In genomic region chr16:37706242-37706923, GRCm38 (mm10) we compare ENCODE assay signal across 29 mouse cellular contexts. TPM values are rescaled to one million over a fixed set of nuclear protein-coding genes. Genes with fewer than 3 reads are reported as not detected.
DNase-seq lines count a peak whose midpoint lies in the region; ATAC-seq and TF ChIP-seq lines count a peak whose summit lies in the region.
"Had no signal": no experiment of that assay in that cellular context is flagged by ENCODE, and none has a peak within 500 bp of the region (broad histone marks: within the 10 kb centered on the region; RNA-seq: fewer than 3 reads in every experiment).

No protein-coding gene starts in this region.

- H3K4me3 ChIP-seq in forebrain, embryonic 12.5 days (replicated peaks): no peak overlapping the region
- no peak overlapping the region for H3K4me3 ChIP-seq in forebrain, embryonic 13.5 days
- H3K4me3 ChIP-seq in midbrain, embryonic 11.5 days (ENCODE audit: low read depth, low read length): no peak overlapping the region
- H3K4me3 ChIP-seq in midbrain, embryonic 10.5 days: no peak overlapping the region
- no peak overlapping the region for H3K4me3 ChIP-seq in midbrain, embryonic 13.5 days (replicated peaks)
- H3K4me3 ChIP-seq in cerebellum, adult 2 months (replicated peaks; ENCODE audit: insufficient read depth, low read depth, low read length): no peak overlapping the region
- no peak overlapping the region for H3K4me3 ChIP-seq in kidney, embryonic 15.5 days (replicated peaks)
- H3K4me3 ChIP-seq: embryonic facial prominence, embryonic 10.5 days; embryonic facial prominence, embryonic 15.5 days; gastrocnemius, adult 2 months; heart, adult 2 months; heart, embryonic 12.5 days; hindbrain, embryonic 15.5 days; limb, embryonic 12.5 days; lung, embryonic 15.5 days had no signal

- DNase-seq in midbrain, embryonic 11.5 days (ENCODE audit: low spot score, missing footprints): no peak
- DNase-seq in midbrain, embryonic 10.5 days (ENCODE audit: low spot score): no peak
- peak; percentile 35 for DNase-seq in brain, adult 2 months (ENCODE audit: low read depth, low spot score)
- no peak for DNase-seq in cerebellum, adult 2 months
- DNase-seq: adrenal gland, adult 8-10 months; cerebellum, adult 11 months; cerebellum, postnatal 10 days; gastrocnemius, adult 2 months; gastrocnemius, postnatal 36 days; heart, adult 2 months; kidney, adult 2 months; kidney, postnatal 4 days; layer of hippocampus, adult 9-11 months; right cerebral cortex, postnatal 14 days; spleen, adult 18-20 months; thymus, postnatal 14 days had no signal

- H3K27ac ChIP-seq in forebrain, embryonic 12.5 days: no peak overlapping the region
- no peak overlapping the region for H3K27ac ChIP-seq in forebrain, embryonic 13.5 days
- no peak overlapping the region for H3K27ac ChIP-seq in midbrain, embryonic 11.5 days (ENCODE audit: low read depth, low read length)
- no peak overlapping the region; the same call in 1 of the 2 replicates for H3K27ac ChIP-seq in midbrain, embryonic 10.5 days (replicated peaks)
- H3K27ac ChIP-seq in midbrain, embryonic 13.5 days: peak overlapping the region; percentile 63; the same call in 1 of the 2 replicates
- H3K27ac ChIP-seq in cerebellum, adult 2 months (ENCODE audit: insufficient read depth, low read length): no peak overlapping the region
- H3K27ac ChIP-seq in kidney, embryonic 15.5 days: no peak overlapping the region
- H3K27ac ChIP-seq: embryonic facial prominence, embryonic 10.5 days; embryonic facial prominence, embryonic 15.5 days; gastrocnemius, adult 2 months; heart, adult 2 months; hindbrain, embryonic 15.5 days; kidney, postnatal 0 days; limb, embryonic 12.5 days; lung, embryonic 15.5 days had no signal

- no peak overlapping the region for H3K4me2 ChIP-seq in forebrain, embryonic 12.5 days
- H3K4me2 ChIP-seq in forebrain, embryonic 13.5 days: no peak overlapping the region
- H3K4me2 ChIP-seq in midbrain, embryonic 11.5 days: no peak overlapping the region
- H3K4me2 ChIP-seq in midbrain, embryonic 13.5 days (replicated peaks): no peak overlapping the region
- no peak overlapping the region for H3K4me2 ChIP-seq in kidney, embryonic 15.5 days
- H3K4me2 ChIP-seq: embryonic facial prominence, embryonic 15.5 days; heart, embryonic 12.5 days; hindbrain, embryonic 15.5 days; limb, embryonic 12.5 days; lung, embryonic 15.5 days had no signal

- TF ChIP-seq CTCF in cerebellum, adult 2 months (IDR thresholded peaks at IDR 0.05; ENCODE audit: borderline replicate concordance, insufficient read depth, low read depth, low read length): no peak

- TF ChIP-seq POLR2A in cerebellum, adult 2 months (IDR thresholded peaks at IDR 0.05; ENCODE audit: borderline replicate concordance, insufficient read depth, low read length): no peak

- no peaks in the 10 kb centered on the region; the same call in 1 of the 2 replicates for H3K4me1 ChIP-seq in forebrain, embryonic 12.5 days
- H3K4me1 ChIP-seq in forebrain, embryonic 13.5 days: peaks cover 4% of the 10 kb centered on the region
- no peaks in the 10 kb centered on the region for H3K4me1 ChIP-seq in midbrain, embryonic 11.5 days (ENCODE audit: control insufficient read depth, insufficient read depth, low read length)
- H3K4me1 ChIP-seq in midbrain, embryonic 10.5 days: peaks cover 9% of the 10 kb centered on the region
- peaks cover 12% of the 10 kb centered on the region for H3K4me1 ChIP-seq in midbrain, embryonic 13.5 days (replicated peaks)
- H3K4me1 ChIP-seq in cerebellum, adult 2 months (ENCODE audit: control insufficient read depth, insufficient read depth, low read length): no peaks in the 10 kb centered on the region
- no peaks in the 10 kb centered on the region for H3K4me1 ChIP-seq in kidney, embryonic 15.5 days
- H3K4me1 ChIP-seq: embryonic facial prominence, embryonic 15.5 days; lung, embryonic 15.5 days had no signal

- no peaks in the 10 kb centered on the region for H3K27me3 ChIP-seq in forebrain, embryonic 12.5 days
- H3K27me3 ChIP-seq in forebrain, embryonic 13.5 days: no peaks in the 10 kb centered on the region
- no peaks in the 10 kb centered on the region for H3K27me3 ChIP-seq in midbrain, embryonic 11.5 days (ENCODE audit: control insufficient read depth, insufficient read depth, low read length)
- no peaks in the 10 kb centered on the region for H3K27me3 ChIP-seq in midbrain, embryonic 10.5 days (ENCODE audit: low read depth, poor library complexity, severe bottlenecking)
- no peaks in the 10 kb centered on the region; the same call in 1 of the 2 replicates for H3K27me3 ChIP-seq in midbrain, embryonic 13.5 days
- H3K27me3 ChIP-seq in cerebellum, adult 2 months (ENCODE audit: control insufficient read depth, insufficient read depth, low read length): no peaks in the 10 kb centered on the region; the same call in 1 of the 2 replicates
- no peaks in the 10 kb centered on the region for H3K27me3 ChIP-seq in kidney, embryonic 15.5 days
- H3K27me3 ChIP-seq: heart, embryonic 12.5 days; hindbrain, embryonic 15.5 days; limb, embryonic 12.5 days; lung, embryonic 15.5 days had no signal

- no peaks in the 10 kb centered on the region for H3K9me3 ChIP-seq in forebrain, embryonic 12.5 days
- H3K9me3 ChIP-seq in forebrain, embryonic 13.5 days (replicated peaks): no peaks in the 10 kb centered on the region
- H3K9me3 ChIP-seq in midbrain, embryonic 11.5 days (ENCODE audit: control insufficient read depth, low read length): no peaks in the 10 kb centered on the region
- H3K9me3 ChIP-seq in midbrain, embryonic 10.5 days (replicated peaks): no peaks in the 10 kb centered on the region
- H3K9me3 ChIP-seq in midbrain, embryonic 13.5 days: no peaks in the 10 kb centered on the region
- H3K9me3 ChIP-seq in kidney, embryonic 15.5 days (replicated peaks): no peaks in the 10 kb centered on the region
- H3K9me3 ChIP-seq: embryonic facial prominence, embryonic 10.5 days; embryonic facial prominence, embryonic 15.5 days; G1E; heart, embryonic 12.5 days; hindbrain, embryonic 15.5 days; limb, embryonic 12.5 days; lung, embryonic 15.5 days had no signal

- ATAC-seq in forebrain, embryonic 12.5 days (ENCODE audit: low FRiP score): peak; percentile 27; the same call in 1 of the 2 replicates
- no peak for ATAC-seq in forebrain, embryonic 13.5 days
- 0 out of 2 replicates have a peak, but pooled peaks have one; percentile 27 for ATAC-seq in midbrain, embryonic 11.5 days (ENCODE audit: low FRiP score)
- peak; percentile 62 for ATAC-seq in midbrain, embryonic 13.5 days
- no peak for ATAC-seq in kidney, embryonic 15.5 days (replicated peaks; ENCODE audit: low FRiP score)
- ATAC-seq: forebrain, embryonic 14.5 days had no signal

- no peaks in the 10 kb centered on the region for H3K36me3 ChIP-seq in forebrain, embryonic 12.5 days (replicated peaks)
- no peaks in the 10 kb centered on the region for H3K36me3 ChIP-seq in forebrain, embryonic 13.5 days (ENCODE audit: poor library complexity, severe bottlenecking)
- no peaks in the 10 kb centered on the region for H3K36me3 ChIP-seq in midbrain, embryonic 11.5 days (ENCODE audit: control insufficient read depth, insufficient read depth, low read length)
- H3K36me3 ChIP-seq in midbrain, embryonic 10.5 days: no peaks in the 10 kb centered on the region
- no peaks in the 10 kb centered on the region for H3K36me3 ChIP-seq in midbrain, embryonic 13.5 days
- no peaks in the 10 kb centered on the region for H3K36me3 ChIP-seq in kidney, embryonic 15.5 days
- H3K36me3 ChIP-seq: embryonic facial prominence, embryonic 10.5 days; embryonic facial prominence, embryonic 15.5 days; G1E; heart, embryonic 12.5 days; hindbrain, embryonic 15.5 days; limb, embryonic 12.5 days; lung, embryonic 15.5 days had no signal

- H3K9ac ChIP-seq in forebrain, embryonic 12.5 days: no peak overlapping the region
- no peak overlapping the region for H3K9ac ChIP-seq in forebrain, embryonic 13.5 days
- H3K9ac ChIP-seq in midbrain, embryonic 11.5 days (ENCODE audit: low read length): no peak overlapping the region
- no peak overlapping the region for H3K9ac ChIP-seq in midbrain, embryonic 13.5 days (replicated peaks)
- no peak overlapping the region for H3K9ac ChIP-seq in kidney, embryonic 15.5 days
- H3K9ac ChIP-seq: embryonic facial prominence, embryonic 15.5 days; heart, embryonic 12.5 days; hindbrain, embryonic 15.5 days; limb, embryonic 12.5 days; lung, embryonic 15.5 days had no signal

- 46% methylated on average over 9 of the region's 9 CpGs for WGBS in forebrain, embryonic 12.5 days
- WGBS in forebrain, embryonic 13.5 days: 45% methylated on average over 9 of the region's 9 CpGs
- WGBS in midbrain, embryonic 11.5 days: 47% methylated on average over 9 of the region's 9 CpGs
- 62% methylated on average over 9 of the region's 9 CpGs for WGBS in midbrain, embryonic 10.5 days
- 28% methylated on average over 9 of the region's 9 CpGs for WGBS in midbrain, embryonic 13.5 days
- WGBS in cerebellum, adult 2 months: 89% methylated on average over 9 of the region's 9 CpGs
- WGBS in kidney, embryonic 15.5 days: 69% methylated on average over 9 of the region's 9 CpGs

RNA-seq across cellular contexts. Expression of gene Ndufb4, which starts 52.1 kb away (rescaled TPM):
- polyA plus RNA-seq in forebrain, embryonic 12.5 days (2016; fragmentation: Nextera tagmentation; extraction: Ambion mirVana): 77.0 and 79.2 TPM in 2 replicates
- polyA plus RNA-seq in forebrain, embryonic 13.5 days (2015; fragmentation: Nextera tagmentation; extraction: Ambion mirVana): 59.4 and 75.9 TPM in 2 replicates
- 65.1 and 66.0 TPM in 2 replicates for polyA plus RNA-seq in midbrain, embryonic 11.5 days (2014; fragmentation: Nextera tagmentation; extraction: Ambion mirVana)
- 46.2 and 50.9 TPM in 2 replicates for polyA plus RNA-seq in midbrain, embryonic 10.5 days (2016; fragmentation: Nextera tagmentation; extraction: Ambion mirVana)
- polyA plus RNA-seq in midbrain, embryonic 13.5 days (2015; fragmentation: Nextera tagmentation; extraction: Ambion mirVana): 58.4 and 58.8 TPM in 2 replicates
- polyA plus RNA-seq in cerebellum, adult 2 months (2012; rRNA removed): 95.8 and 99.2 TPM in 2 replicates
- polyA plus RNA-seq in kidney, embryonic 15.5 days (2015; fragmentation: Nextera tagmentation; extraction: Ambion mirVana): 57.1 and 74.5 TPM in 2 replicates

Comparison
In these comparisons a context has a peak if more than half of its experiments do, and no peak if none do; other contexts are left out.
1. ATAC-seq: peak in forebrain, embryonic 12.5 days (single experiment), midbrain, embryonic 11.5 days (single experiment) and midbrain, embryonic 13.5 days (single experiment); none in forebrain, embryonic 13.5 days (single experiment) and kidney, embryonic 15.5 days (single experiment).